Mouse (Mus musculus) subcutaneous adipose tissue, adult 2 months (tissue): ENCODE measurements around the gene Gm525. TPM values are rescaled to one million over a fixed set of nuclear protein-coding genes. Genes with fewer than 3 reads are reported as not detected.

Experiments used
- polyA plus RNA-seq: library from polyadenylated mRNA; depleted of rRNA; stranded (reverse); fragments of >200 nt; gene quantifications from 2 replicates; pipeline ENCODE4 v1.2.3, GENCODE M21; 2012; ENCODE audit warnings: low replicate concordance; rRNA removed

The Gm525 gene
- 1.6 and 12.6 TPM in 2 replicates for polyA plus RNA-seq

GRCm38 (mm10) chr11:89073541-89073940 lies at the start of gene Gm525:
TSS of gene Gm525 (plus strand) at chr11:89073841.

GRCm38 (mm10) chr11:89066750-89067149 lies 6.9 kb upstream of the Gm525 start, which contains the start of gene Dgke:
TSS of gene Dgke (minus strand) at chr11:89066850.

Other genes starting within 250 kb of the Gm525 start
- gene Akap1, start 209.3 kb upstream of the Gm525 start, polyA plus RNA-seq = 69.5 and 98.1 TPM in 2 replicates
- gene Scpep1, start 118.4 kb upstream of the Gm525 start, polyA plus RNA-seq = 35.2 and 59.1 TPM in 2 replicates
- 0.32 and 0.59 TPM in 2 replicates for gene Elobl, start 106.9 kb upstream of the Gm525 start, polyA plus RNA-seq
- gene Coil, start 103.6 kb upstream of the Gm525 start, polyA plus RNA-seq = 2.7 and 8.3 TPM in 2 replicates
- 21.7 and 33.9 TPM in 2 replicates for gene Trim25, start 74.5 kb upstream of the Gm525 start, polyA plus RNA-seq
- gene Dgke, start 7.0 kb upstream of the Gm525 start, polyA plus RNA-seq = 5.7 and 6.8 TPM in 2 replicates
- 4.5 and 8.0 TPM in 2 replicates for gene Nog, start 228.5 kb downstream of the Gm525 start, polyA plus RNA-seq